Mouse (Mus musculus) cerebellum, adult (tissue): ENCODE results near the gene Gpr183.

Experiments used
- ATAC-seq: cut with Nextera tagmentation; 2 replicates; pipeline ENCODE4 v1.9.2; 2017; ENCODE audit warnings: mild to moderate bottlenecking, moderate library complexity, mixed read lengths; ENCODE audit not compliant: insufficient number of reproducible peaks, low FRiP score, low TSS enrichment

Gene Gpr183

DNA sequence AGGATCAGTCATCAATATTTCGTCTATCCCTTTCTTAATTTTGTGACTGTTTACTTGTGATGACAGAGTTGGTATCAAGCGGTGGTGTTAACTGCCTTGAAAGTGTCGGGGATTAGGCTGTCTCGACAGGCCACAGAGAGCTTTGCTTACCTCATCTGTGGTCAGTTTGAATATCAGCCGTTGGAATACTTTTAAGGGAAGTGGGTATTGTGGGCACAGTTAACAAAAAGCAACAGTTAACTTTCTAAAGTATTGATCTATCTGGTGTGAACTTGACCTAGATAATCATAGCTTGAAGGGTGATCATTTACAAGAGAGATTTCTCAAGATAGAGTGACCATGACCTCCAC lies 30.4 kb downstream of the Gpr183 start:
- ATAC-seq, result no peak

- no peak for ATAC-seq
Measured at GRCm38 (mm10) chr14:121933906-121934596, 30.9 kb downstream of the Gpr183 start.

DNA sequence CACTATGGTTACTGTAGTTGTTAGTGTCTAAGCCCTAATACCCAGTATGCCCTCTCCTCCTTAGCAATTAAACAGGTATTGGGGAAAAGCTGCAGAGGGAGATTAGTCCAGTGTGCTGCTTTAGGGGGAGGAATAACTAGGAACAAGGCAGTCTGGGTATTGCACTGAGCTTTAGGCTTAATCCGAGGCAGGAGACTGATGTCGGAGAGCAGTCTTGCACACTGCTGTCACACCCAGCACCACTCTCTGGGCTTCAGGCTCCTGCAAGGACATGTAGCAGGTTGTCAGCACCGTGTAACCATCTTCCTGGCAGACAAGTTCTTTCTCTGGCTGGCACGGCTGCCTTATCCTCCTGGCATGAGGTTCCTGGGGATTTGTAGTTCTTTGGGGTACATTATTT lies 32.8 kb downstream of the Gpr183 start:
- no peak for ATAC-seq

DNA sequence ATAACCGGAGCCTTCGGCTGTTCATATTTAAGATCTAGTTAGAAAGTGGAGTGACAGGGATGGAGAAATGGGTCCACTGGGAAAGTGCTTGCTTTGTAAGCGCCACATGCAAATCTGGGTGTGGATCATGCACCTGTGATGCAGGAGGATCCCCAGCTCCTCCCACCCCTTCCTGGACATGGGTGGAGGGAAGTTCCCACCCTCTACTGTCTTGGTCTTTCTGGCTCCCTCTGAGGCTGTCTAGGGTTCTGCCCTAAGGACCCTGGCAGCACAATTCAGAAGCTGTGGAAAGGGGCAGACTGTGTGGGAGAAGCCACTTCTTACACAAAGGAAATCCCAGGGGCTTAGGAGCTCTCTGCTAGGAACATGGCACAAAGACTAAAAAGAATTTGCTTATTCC lies 33.4 kb downstream of the Gpr183 start:
- no peak for ATAC-seq

DNA sequence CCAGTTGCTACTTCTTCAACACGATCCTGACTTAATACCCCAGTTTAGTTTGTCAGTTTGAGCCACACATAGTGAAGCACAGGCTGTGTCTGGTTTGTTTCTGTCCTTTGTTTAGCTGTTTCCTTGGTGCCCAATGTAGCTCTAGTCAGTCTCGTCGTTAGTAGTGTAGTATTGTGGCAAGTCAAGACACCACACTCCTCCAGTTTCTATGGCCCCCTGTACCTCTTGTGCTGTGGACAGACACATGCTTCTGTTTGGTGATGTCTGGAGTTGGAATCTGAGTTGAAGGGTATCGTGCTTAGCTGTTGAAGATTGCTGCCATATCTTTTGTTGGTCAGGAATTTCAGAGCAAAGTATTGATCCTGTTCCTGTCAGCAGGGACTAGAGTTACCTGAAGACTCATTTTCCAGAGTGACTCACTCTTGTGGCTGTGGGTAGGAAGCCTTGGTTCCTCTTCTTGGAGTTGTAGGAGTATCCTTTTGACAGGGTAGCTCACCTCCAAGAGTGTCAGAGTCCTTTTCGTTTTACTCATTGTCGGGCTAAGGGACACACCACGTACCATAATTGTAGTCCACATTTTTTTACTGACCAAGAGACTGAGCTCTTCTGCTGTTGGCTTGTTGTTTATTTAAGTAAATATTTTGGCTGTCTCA lies 34.1 kb downstream of the Gpr183 start:
- no peak for ATAC-seq

GRCm38 (mm10) chr14:121929243-121929951 lies 35.6 kb downstream of the Gpr183 start:
- ATAC-seq, result no peak

GRCm38 (mm10) chr14:121928375-121929137 lies 36.4 kb downstream of the Gpr183 start:
- ATAC-seq, result no peak

GRCm38 (mm10) chr14:121927451-121927850 lies 37.5 kb downstream of the Gpr183 start:
- ATAC-seq, result no peak

- no peak for ATAC-seq
Measured at GRCm38 (mm10) chr14:121926901-121927300, 38.1 kb downstream of the Gpr183 start.

- ATAC-seq, result no peak
Measured at GRCm38 (mm10) chr14:121924876-121925275, 40.1 kb downstream of the Gpr183 start.

DNA sequence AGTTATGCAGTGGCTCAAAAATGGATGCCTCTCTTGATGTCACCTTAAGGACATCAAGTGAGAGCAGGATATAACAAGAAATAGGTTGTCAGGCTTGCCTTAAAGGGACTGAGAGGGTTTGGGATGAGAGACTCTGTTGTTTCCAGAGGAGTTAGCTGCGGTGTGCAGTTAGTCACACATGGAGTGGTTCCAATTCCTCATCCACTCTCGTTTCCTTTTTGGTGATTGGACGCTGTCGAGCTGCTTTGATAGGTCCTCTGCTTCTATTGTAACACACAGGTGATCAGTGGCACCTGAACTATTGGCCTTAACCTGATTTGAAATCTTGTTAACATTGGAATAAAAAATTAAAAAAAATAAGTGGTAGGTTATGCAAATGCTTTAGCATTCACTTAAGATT lies 42.3 kb downstream of the Gpr183 start:
- ATAC-seq, result no peak

- no peak for ATAC-seq
Measured at GRCm38 (mm10) chr14:121922016-121922415, 43.0 kb downstream of the Gpr183 start.

DNA sequence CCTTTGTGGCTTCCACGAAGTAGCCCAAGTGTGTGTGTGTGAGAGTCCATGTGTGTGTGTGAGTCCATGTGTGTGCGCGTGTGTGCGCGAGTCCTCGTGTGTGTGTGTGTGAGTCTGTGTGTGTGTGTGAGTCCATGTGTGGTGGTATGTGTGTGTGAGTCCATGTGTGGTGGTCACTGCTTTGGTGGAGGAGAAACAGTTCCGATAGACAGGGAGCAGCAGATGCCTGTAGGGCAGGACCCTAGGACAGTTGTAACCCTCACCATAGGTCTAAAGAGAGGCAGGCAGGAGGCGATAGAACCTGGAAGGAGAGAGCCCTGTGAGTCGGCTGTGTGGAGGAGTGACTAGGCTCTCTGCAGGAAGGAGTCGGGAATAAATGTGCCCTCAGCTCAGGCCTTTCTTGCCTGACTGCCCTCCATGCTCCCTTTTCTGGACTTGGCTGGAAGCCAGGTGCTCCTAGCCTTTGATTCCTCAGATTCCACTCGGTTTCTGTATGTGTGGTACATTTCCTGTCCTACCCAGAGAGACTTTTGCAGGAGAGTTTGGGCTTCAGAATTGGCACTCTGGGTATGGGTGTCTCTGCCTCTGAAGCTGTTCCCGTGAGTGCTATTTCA lies 44.4 kb downstream of the Gpr183 start:
- no peak for ATAC-seq

- no peak for ATAC-seq
Measured at GRCm38 (mm10) chr14:121919752-121920151, 45.2 kb downstream of the Gpr183 start.

GRCm38 (mm10) chr14:121918266-121918665 lies 46.7 kb downstream of the Gpr183 start:
- no peak for ATAC-seq

- no peak for ATAC-seq
Measured at GRCm38 (mm10) chr14:121916311-121917094, 48.5 kb downstream of the Gpr183 start.

DNA sequence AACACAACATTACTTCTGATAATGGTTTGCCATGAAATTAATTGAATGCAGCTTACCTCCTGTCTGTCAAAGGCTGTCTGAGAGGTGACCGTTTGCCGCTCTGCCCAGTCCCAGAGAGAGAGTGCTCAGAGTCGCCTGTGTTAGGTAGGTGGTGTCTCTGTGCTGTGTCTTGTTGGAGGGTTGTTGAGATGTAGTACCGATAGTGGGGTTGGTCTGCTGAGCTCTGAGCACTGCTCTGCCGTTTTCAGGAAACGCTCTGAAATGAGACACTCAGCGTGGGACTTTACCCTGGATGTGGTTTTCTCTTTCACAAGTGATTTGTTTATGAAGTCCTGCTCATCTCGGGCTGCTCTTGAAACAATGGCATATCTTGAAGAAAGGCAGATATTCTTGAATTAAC lies 49.4 kb downstream of the Gpr183 start, which contains the start of gene Gpr18:
TSS of gene Gpr18 (minus strand) at position 161 of the 400 bp plus-strand sequence.
- ATAC-seq, result no peak

DNA sequence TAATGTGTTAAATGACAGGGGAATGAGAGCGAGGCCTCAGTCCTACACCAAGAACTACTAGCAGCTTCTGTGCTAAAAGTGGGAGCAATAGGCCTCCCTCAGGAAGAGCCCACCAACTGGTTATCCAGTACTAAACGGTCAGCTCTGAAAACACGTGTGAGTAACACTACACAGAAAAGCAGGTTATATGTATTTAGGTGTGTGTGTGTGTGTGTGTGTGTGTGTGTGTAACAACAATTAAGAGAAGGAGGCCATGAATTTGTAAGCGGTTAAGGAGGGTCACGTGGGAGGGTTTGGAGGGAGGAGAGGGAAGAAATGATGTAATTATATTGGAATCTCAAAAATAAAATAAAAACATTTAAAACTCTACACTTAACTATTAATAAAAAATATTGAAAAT lies 49.9 kb downstream of the Gpr183 start:
- ATAC-seq, result no peak

DNA sequence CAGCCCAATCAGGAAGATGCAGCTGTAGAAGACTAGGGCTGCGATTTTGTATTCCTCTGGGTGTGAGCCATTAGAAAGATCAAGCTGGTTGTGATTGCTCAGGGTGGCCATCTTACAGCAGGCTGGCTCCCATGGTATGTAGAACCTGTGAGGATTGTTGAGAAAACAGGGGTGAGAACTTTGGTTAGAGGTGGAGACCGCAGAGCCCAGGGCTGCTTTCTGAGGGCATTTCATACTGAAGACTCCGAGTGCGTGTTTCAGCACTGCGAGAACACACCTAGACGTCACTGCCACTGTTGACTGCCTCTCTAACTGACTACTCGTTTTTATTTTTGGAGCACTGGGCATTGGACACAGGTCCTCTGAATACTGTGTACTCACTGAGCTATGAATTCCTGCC lies 52.5 kb downstream of the Gpr183 start:
- no peak for ATAC-seq

DNA sequence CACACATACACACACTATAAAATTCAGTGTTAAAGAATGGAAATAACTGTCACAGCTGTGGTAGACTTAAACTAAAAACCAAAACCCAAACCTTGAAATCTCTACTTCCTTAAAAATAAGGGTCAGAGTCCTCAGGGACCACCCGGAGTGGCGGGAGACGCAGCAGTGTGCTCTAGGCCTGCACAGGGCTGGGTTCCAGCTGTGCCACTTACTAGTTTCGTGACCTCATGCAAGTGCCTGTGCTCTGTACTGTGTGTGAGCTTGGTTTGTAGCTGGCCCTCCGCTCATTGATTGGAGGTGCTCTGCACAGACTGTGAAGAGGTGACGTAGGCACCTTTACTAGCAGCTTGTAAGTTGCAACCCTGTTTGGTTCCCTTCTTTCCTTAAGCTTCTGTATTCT lies 55.1 kb downstream of the Gpr183 start:
- ATAC-seq, result no peak
